Mouse (Mus musculus): ENCODE data around the gene Polr2b. TPM values are rescaled to one million over a fixed set of nuclear protein-coding genes. Genes with fewer than 3 reads are reported as not detected.

Gene Polr2b
- polyA plus RNA-seq, 1 experiment from 2014 or later = 86.8 TPM

DNA sequence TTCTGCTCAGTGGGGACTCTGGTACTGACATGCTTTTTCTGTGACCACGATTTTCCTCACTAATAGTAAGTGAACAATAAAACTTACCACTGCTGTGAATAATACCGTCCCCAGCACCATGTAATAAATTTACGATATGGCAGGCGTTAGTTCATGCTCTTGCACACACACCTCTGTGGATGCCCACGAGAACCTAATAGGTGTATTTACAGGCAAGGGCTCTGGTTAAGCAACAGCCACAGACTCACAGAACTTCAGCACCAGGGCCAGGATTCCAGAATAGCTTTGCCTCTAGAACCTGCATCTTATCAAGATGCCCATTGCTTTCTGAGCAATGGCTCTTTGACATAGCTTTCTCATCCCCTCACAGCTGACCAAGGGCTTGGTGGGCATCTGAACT is 75.3 kb downstream of the Polr2b start:
- Histone ChIP-seq H3K27ac (ENCODE audit: low read depth, low read length) (no peak overlapping the region), H3K4me2 (replicated peaks; ENCODE audit: low read depth, low read length) (no peak overlapping the region), H3K36me3 (ENCODE audit: control insufficient read depth, insufficient read depth, low read length) (no peaks in the 10 kb centered on the region), H3K4me1 (replicated peaks; ENCODE audit: control insufficient read depth, insufficient read depth, low read length) (no peaks in the 10 kb centered on the region), H3K9me3 (ENCODE audit: control insufficient read depth, low read length) (no peaks in the 10 kb centered on the region), H3K9ac (ENCODE audit: low read depth, low read length) (no peak overlapping the region), H3K4me3 (ENCODE audit: low read depth, low read length) (no peak overlapping the region), H3K27me3 (ENCODE audit: control insufficient read depth, insufficient read depth, low read length) (no peaks in the 10 kb centered on the region)
- DNase-seq (ENCODE audit: low spot score) (no peak), ATAC-seq (ENCODE audit: low FRiP score) (no peak)
- 90% methylated on average over 5 of the region's 5 CpGs for WGBS

GRCm38 (mm10) chr5:77385900-77386595 is 76.1 kb downstream of the Polr2b start:
- H3K9ac ChIP-seq (ENCODE audit: low read depth, low read length) = no peak overlapping the region
- WGBS = 90% methylated on average over 6 of the region's 6 CpGs
- H3K36me3 ChIP-seq (ENCODE audit: control insufficient read depth, insufficient read depth, low read length) = no peaks in the 10 kb centered on the region
- H3K4me1 ChIP-seq (replicated peaks; ENCODE audit: control insufficient read depth, insufficient read depth, low read length) = no peaks in the 10 kb centered on the region
- H3K27me3 ChIP-seq (ENCODE audit: control insufficient read depth, insufficient read depth, low read length) = no peaks in the 10 kb centered on the region
- no peaks in the 10 kb centered on the region for H3K9me3 ChIP-seq (ENCODE audit: control insufficient read depth, low read length)
- ATAC-seq (ENCODE audit: low FRiP score) (no peak), DNase-seq (ENCODE audit: low spot score) (no peak)
- H3K4me3 ChIP-seq (ENCODE audit: low read depth, low read length) = no peak overlapping the region
- H3K4me2 ChIP-seq (replicated peaks; ENCODE audit: low read depth, low read length) = no peak overlapping the region
- H3K27ac ChIP-seq (ENCODE audit: low read depth, low read length) = no peak overlapping the region

DNA sequence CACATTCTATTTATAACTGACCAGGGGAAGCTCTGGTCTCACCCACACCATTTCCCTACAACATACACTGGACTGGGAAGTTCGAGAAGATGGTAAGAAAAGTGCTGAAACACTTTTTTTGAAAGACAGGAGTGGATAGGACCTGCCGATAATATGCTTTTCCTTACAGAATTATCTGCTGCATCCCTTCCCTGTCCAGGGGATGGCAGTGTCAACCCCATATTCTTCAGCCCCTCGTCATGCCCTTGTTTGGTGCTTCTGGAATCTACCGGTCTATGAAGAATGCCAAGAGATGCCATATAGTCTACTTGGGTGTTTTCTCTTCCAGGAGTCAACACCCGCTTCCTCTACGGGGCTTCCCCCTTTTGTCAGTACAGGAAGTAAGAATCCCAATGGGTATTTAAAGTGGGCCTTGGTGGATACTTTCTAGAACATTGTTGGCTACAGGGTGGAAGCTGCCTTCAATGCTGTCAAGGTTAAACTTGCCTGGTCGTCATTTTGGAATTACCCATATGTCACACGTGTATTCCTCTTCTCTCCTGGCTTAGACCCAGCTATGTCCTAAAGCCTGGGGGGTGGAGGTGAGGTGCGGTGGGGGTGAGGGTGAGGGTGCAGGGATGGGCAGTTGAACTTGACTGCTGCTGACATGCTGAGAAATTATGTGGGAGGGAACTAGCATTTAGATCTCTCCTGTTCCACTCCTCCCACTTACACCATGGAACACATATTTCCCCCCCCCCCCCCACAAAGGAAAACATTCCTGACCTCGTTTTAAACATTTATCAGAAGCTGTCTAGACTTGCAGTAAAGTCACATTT is 76.9 kb downstream of the Polr2b start:
- 79% methylated on average over 10 of the region's 10 CpGs for WGBS
- Histone ChIP-seq H3K36me3 (ENCODE audit: control insufficient read depth, insufficient read depth, low read length) (no peaks in the 10 kb centered on the region), H3K4me2 (replicated peaks; ENCODE audit: low read depth, low read length) (no peak overlapping the region), H3K9ac (ENCODE audit: low read depth, low read length) (no peak overlapping the region), H3K4me3 (ENCODE audit: low read depth, low read length) (no peak overlapping the region), H3K27ac (ENCODE audit: low read depth, low read length) (no peak overlapping the region), H3K4me1 (replicated peaks; ENCODE audit: control insufficient read depth, insufficient read depth, low read length) (no peaks in the 10 kb centered on the region), H3K9me3 (ENCODE audit: control insufficient read depth, low read length) (no peaks in the 10 kb centered on the region), H3K27me3 (ENCODE audit: control insufficient read depth, insufficient read depth, low read length) (no peaks in the 10 kb centered on the region)
- ATAC-seq (ENCODE audit: low FRiP score) = no peak
- no peak for DNase-seq (ENCODE audit: low spot score)

GRCm38 (mm10) chr5:77387414-77387704 is 77.4 kb downstream of the Polr2b start:
- Histone ChIP-seq H3K36me3 (ENCODE audit: control insufficient read depth, insufficient read depth, low read length) (no peaks in the 10 kb centered on the region), H3K4me1 (replicated peaks; ENCODE audit: control insufficient read depth, insufficient read depth, low read length) (no peaks in the 10 kb centered on the region), H3K4me3 (ENCODE audit: low read depth, low read length) (no peak overlapping the region), H3K9me3 (ENCODE audit: control insufficient read depth, low read length) (no peaks in the 10 kb centered on the region), H3K4me2 (replicated peaks; ENCODE audit: low read depth, low read length) (no peak overlapping the region), H3K9ac (ENCODE audit: low read depth, low read length) (no peak overlapping the region), H3K27me3 (ENCODE audit: control insufficient read depth, insufficient read depth, low read length) (no peaks in the 10 kb centered on the region), H3K27ac (ENCODE audit: low read depth, low read length) (no peak overlapping the region)
- DNase-seq (ENCODE audit: low spot score) (no peak), ATAC-seq (ENCODE audit: low FRiP score) (no peak)
- 82% methylated on average over 8 of the region's 8 CpGs for WGBS

GRCm38 (mm10) chr5:77388359-77388758 is 78.4 kb downstream of the Polr2b start:
- WGBS = 90% methylated on average over 6 of the region's 6 CpGs
- DNase-seq (ENCODE audit: low spot score) = no peak
- Histone ChIP-seq H3K9me3 (ENCODE audit: control insufficient read depth, low read length) (no peaks in the 10 kb centered on the region), H3K36me3 (ENCODE audit: control insufficient read depth, insufficient read depth, low read length) (no peaks in the 10 kb centered on the region), H3K27me3 (ENCODE audit: control insufficient read depth, insufficient read depth, low read length) (no peaks in the 10 kb centered on the region), H3K4me1 (replicated peaks; ENCODE audit: control insufficient read depth, insufficient read depth, low read length) (no peaks in the 10 kb centered on the region), H3K4me3 (ENCODE audit: low read depth, low read length) (no peak overlapping the region), H3K9ac (ENCODE audit: low read depth, low read length) (no peak overlapping the region), H3K27ac (ENCODE audit: low read depth, low read length) (no peak overlapping the region), H3K4me2 (replicated peaks; ENCODE audit: low read depth, low read length) (no peak overlapping the region)
- ATAC-seq (ENCODE audit: low FRiP score) = no peak

DNA sequence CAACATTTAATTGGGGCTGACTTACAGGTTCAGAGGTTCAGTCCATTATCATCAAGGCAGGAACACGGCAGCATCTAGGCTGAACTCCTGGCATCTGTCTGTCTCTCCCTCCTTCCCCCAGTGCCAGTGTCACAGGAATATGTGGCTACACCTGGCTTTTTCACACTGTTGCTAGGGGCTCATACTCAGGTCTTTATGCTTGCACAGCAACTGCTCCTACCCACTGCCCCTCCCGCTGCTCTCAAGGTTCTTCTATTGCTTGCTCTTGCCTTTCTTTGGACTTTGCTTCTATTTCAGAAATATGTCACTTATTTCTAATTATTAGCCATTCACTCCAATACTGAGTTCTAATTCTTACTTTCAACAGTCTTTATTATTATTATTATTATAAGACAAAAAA is 80.3 kb downstream of the Polr2b start:
- H3K4me3 ChIP-seq (ENCODE audit: low read depth, low read length) = no peak overlapping the region
- ATAC-seq (ENCODE audit: low FRiP score) (no peak), DNase-seq (ENCODE audit: low spot score) (no peak)
- no peak overlapping the region for H3K4me2 ChIP-seq (replicated peaks; ENCODE audit: low read depth, low read length)
- H3K36me3 ChIP-seq (ENCODE audit: control insufficient read depth, insufficient read depth, low read length) = no peaks in the 10 kb centered on the region
- H3K27me3 ChIP-seq (ENCODE audit: control insufficient read depth, insufficient read depth, low read length) = no peaks in the 10 kb centered on the region
- H3K9me3 ChIP-seq (ENCODE audit: control insufficient read depth, low read length) = no peaks in the 10 kb centered on the region
- H3K27ac ChIP-seq (ENCODE audit: low read depth, low read length) = no peak overlapping the region
- H3K4me1 ChIP-seq (replicated peaks; ENCODE audit: control insufficient read depth, insufficient read depth, low read length) = no peaks in the 10 kb centered on the region; the same call in 1 of the 2 replicates
- no peak overlapping the region for H3K9ac ChIP-seq (ENCODE audit: low read depth, low read length)
- WGBS = 88% methylated on average over 2 of the region's 2 CpGs

GRCm38 (mm10) chr5:77393094-77393619 is 83.2 kb downstream of the Polr2b start:
- Histone ChIP-seq H3K27me3 (ENCODE audit: control insufficient read depth, insufficient read depth, low read length) (no peaks in the 10 kb centered on the region), H3K36me3 (ENCODE audit: control insufficient read depth, insufficient read depth, low read length) (no peaks in the 10 kb centered on the region), H3K4me3 (ENCODE audit: low read depth, low read length) (no peak overlapping the region), H3K9ac (ENCODE audit: low read depth, low read length) (no peak overlapping the region), H3K9me3 (ENCODE audit: control insufficient read depth, low read length) (no peaks in the 10 kb centered on the region), H3K4me2 (replicated peaks; ENCODE audit: low read depth, low read length) (no peak overlapping the region), H3K4me1 (replicated peaks; ENCODE audit: control insufficient read depth, insufficient read depth, low read length) (no peaks in the 10 kb centered on the region; the same call in 1 of the 2 replicates), H3K27ac (ENCODE audit: low read depth, low read length) (no peak overlapping the region)
- ATAC-seq (ENCODE audit: low FRiP score) = no peak
- no peak for DNase-seq (ENCODE audit: low spot score)
- 89% methylated on average over 10 of the region's 10 CpGs for WGBS

DNA sequence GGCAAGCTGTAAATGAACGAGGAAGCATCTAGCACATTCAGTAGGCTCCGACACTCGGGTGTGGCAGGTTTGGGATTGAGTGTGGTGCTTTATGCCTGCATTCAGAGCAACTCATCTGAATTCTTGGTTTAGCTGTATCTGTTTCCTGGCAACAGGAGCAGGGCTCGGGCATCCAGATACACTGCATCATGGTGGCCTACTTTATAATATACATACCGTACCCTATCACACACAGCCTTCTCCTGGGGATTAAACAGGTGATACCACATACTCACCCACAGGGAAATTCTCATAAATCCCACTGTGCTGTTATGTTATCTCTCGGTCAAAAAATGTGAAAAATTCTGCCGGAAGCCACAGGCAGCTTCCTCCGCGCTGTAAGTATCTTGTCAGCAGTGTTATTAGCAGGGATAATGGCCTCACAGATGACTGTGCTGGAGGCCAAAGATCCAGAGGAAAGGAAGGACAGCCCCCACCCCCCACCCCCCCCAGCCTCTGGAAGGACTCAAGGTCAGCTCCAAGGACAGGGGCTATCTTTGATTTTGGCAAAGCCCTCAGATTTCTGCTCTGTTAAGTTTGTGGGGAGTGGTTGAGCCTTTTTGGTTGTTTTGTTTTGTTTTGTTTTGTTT is 84.2 kb downstream of the Polr2b start:
- Histone ChIP-seq H3K9ac (ENCODE audit: low read depth, low read length) (no peak overlapping the region), H3K36me3 (ENCODE audit: control insufficient read depth, insufficient read depth, low read length) (no peaks in the 10 kb centered on the region), H3K4me1 (replicated peaks; ENCODE audit: control insufficient read depth, insufficient read depth, low read length) (no peaks in the 10 kb centered on the region; the same call in 1 of the 2 replicates), H3K9me3 (ENCODE audit: control insufficient read depth, low read length) (no peaks in the 10 kb centered on the region), H3K27ac (ENCODE audit: low read depth, low read length) (peak overlapping the region; percentile 17; the same call in 1 of the 2 replicates), H3K4me2 (replicated peaks; ENCODE audit: low read depth, low read length) (no peak overlapping the region), H3K4me3 (ENCODE audit: low read depth, low read length) (no peak overlapping the region), H3K27me3 (ENCODE audit: control insufficient read depth, insufficient read depth, low read length) (no peaks in the 10 kb centered on the region)
- WGBS = 58% methylated on average over 9 of the region's 9 CpGs
- no peak for DNase-seq (ENCODE audit: low spot score)
- peak; percentile 30; the same call in 1 of the 2 replicates for ATAC-seq (ENCODE audit: low FRiP score)
